Mouse (Mus musculus) MN1 (cell line): Measurements from ENCODE around the gene Frmd8.

Source experiments
- DNase-seq: peaks from one replicate; pipeline ENCODE4 v3.0.0-alpha.2; 2016; ENCODE audit warnings: low spot score

Frmd8 gene

GRCm38 (mm10) chr19:5849843-5850527, 25.1 kb downstream of the Frmd8 start:
- DNase-seq: peak; percentile 87

- peak; percentile 51 for DNase-seq
Observed at GRCm38 (mm10) chr19:5848826-5849672, 26.0 kb downstream of the Frmd8 start.

GRCm38 (mm10) chr19:5848032-5848825, 26.8 kb downstream of the Frmd8 start:
- peak; percentile 63 for DNase-seq

GRCm38 (mm10) chr19:5847306-5847796, 27.7 kb downstream of the Frmd8 start:
- no peak for DNase-seq

GRCm38 (mm10) chr19:5846557-5847305, 28.3 kb downstream of the Frmd8 start:
- DNase-seq: peak; percentile 92

GRCm38 (mm10) chr19:5846154-5846553, 28.9 kb downstream of the Frmd8 start:
- DNase-seq: no peak

GRCm38 (mm10) chr19:5845319-5846135, 29.5 kb downstream of the Frmd8 start:
- DNase-seq: peak; percentile 92

- no peak for DNase-seq
Observed at GRCm38 (mm10) chr19:5844831-5845318, 30.2 kb downstream of the Frmd8 start.

GRCm38 (mm10) chr19:5843781-5844691, 31.0 kb downstream of the Frmd8 start:
- DNase-seq: no peak

- no peak for DNase-seq
Observed at GRCm38 (mm10) chr19:5842785-5843730, 32.0 kb downstream of the Frmd8 start.

GRCm38 (mm10) chr19:5841999-5842784, 32.9 kb downstream of the Frmd8 start:
- no peak for DNase-seq

- DNase-seq: no peak
Observed at GRCm38 (mm10) chr19:5841389-5841946, 33.6 kb downstream of the Frmd8 start.

GRCm38 (mm10) chr19:5840890-5841388, 34.1 kb downstream of the Frmd8 start:
- DNase-seq: no peak

GRCm38 (mm10) chr19:5840086-5840889, 34.8 kb downstream of the Frmd8 start:
- no peak for DNase-seq

GRCm38 (mm10) chr19:5839317-5840085, 35.6 kb downstream of the Frmd8 start:
- no peak for DNase-seq

- DNase-seq: no peak
Observed at GRCm38 (mm10) chr19:5838892-5839165, 36.2 kb downstream of the Frmd8 start.
